Mouse (Mus musculus): Measurements from ENCODE around the gene Ubald2. TPM values are rescaled to one million over a fixed set of nuclear protein-coding genes. Genes with fewer than 3 reads are reported as not detected.
A peak's percentile ranks its signal among the peaks of the same experiment; 100 is the strongest.

The Ubald2 gene
- polyA plus RNA-seq (2015; fragmentation: Nextera tagmentation; extraction: Ambion mirVana), result 37.2 and 41.7 TPM in 2 replicates

DNA sequence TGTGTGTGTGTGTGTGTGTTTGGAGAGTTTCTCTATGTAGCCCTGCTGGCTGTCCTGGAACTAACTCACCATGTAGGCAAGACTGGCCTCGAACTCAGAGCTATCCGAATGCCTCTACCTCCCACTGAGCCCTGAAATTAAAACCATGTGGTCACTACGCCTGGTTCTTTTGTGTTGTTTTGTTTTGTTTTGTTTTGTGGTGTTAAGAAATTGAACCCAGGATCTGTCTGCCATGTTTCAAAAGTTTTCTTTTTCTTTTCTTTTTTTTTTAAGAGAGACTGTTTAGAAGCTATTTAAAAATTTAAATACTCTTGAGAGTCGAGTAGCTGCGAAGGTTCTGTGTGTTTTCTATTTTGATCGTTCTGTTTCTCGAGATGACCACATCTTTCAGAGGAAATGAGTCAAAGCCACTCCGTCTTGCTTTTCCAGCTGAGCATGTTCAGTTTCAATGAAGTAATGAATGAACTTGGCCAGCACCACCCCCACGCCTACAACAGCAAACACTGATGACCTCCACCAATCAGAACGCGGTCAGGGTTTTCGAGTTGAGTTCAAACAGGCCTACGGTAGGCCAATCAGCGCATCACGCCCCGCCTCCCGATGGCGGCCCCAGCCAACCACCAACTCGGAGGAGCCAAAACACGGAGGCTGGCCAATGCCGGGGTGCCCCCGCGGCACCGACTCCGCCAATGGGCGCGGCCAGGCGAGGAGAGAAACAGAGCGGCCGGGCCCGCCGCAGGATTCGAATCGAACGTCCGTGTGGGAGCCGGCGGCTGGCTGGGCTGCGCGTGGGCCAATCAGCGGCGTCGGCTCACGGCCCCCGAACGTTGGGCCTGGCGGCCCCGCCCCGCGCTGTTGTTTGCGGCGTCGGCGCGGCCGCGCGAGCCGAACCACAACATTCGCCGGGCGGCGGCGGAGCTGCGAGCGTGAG, at the start of gene Ubald2:
Gene Ubald2 (plus strand): TSS at position 739 of the 931 bp plus-strand sequence.
- Histone ChIP-seq H3K27ac (peak within 1 kb of the TSS; percentile 94), H3K4me1 (peaks cover 54% of the 10 kb centered on the region), H3K27me3 (0 out of 2 replicates have a peak, but pooled peaks cover 3% of the 10 kb centered on the region), H3K9me3 (no peaks in the 10 kb centered on the region), H3K4me2 (peak within 1 kb of the TSS; percentile 74), H3K36me3 (peaks cover 14% of the 10 kb centered on the region), H3K4me3 (peak within 1 kb of the TSS; percentile 82), H3K9ac (peak within 1 kb of the TSS; percentile 83)
- 2% methylated on average over 60 of the region's 66 CpGs for WGBS
- peak; percentile 97 for ATAC-seq (ENCODE audit: borderline replicate concordance, extremely low read depth, low FRiP score, low TSS enrichment)

GRCm38 (mm10) chr11:116384171-116384570, 49.7 kb upstream of the Ubald2 start:
- H3K9ac ChIP-seq, result no peak overlapping the region
- H3K4me3 ChIP-seq, result no peak overlapping the region
- peaks cover 13% of the 10 kb centered on the region for H3K4me1 ChIP-seq
- 80% methylated on average over 11 of the region's 11 CpGs for WGBS
- no peaks in the 10 kb centered on the region for H3K9me3 ChIP-seq
- no peak overlapping the region for H3K27ac ChIP-seq
- H3K36me3 ChIP-seq, result no peaks in the 10 kb centered on the region
- H3K4me2 ChIP-seq, result no peak overlapping the region
- ATAC-seq (ENCODE audit: borderline replicate concordance, extremely low read depth, low FRiP score, low TSS enrichment), result no peak
- no peaks in the 10 kb centered on the region for H3K27me3 ChIP-seq

DNA sequence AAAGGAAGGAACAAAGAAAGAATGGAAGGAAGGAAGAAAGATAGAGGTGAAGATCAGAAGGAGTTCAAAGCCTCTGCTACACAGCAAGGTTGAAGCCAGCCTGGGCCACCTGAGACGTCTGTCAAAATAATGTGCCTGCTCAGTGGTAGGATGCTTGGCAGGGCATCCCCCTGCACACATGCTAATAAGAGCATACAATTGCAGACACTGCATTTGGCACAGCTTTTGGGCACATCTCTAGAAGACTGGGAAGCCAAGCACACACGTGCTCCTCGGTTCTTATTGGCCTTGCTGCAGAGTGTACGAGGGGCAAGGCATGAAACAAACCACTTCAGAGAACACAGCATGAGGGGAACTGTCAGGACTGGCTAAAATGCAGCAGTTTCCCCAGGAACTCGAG, 47.9 kb upstream of the Ubald2 start:
- ATAC-seq (ENCODE audit: borderline replicate concordance, extremely low read depth, low FRiP score, low TSS enrichment), result no peak
- H3K36me3 ChIP-seq, result no peaks in the 10 kb centered on the region
- no peak overlapping the region for H3K4me3 ChIP-seq
- H3K4me2 ChIP-seq, result no peak overlapping the region
- peaks cover 13% of the 10 kb centered on the region for H3K4me1 ChIP-seq
- H3K27me3 ChIP-seq, result no peaks in the 10 kb centered on the region
- no peak overlapping the region for H3K27ac ChIP-seq
- H3K9ac ChIP-seq, result no peak overlapping the region
- 43% methylated on average over 5 of the region's 5 CpGs for WGBS
- H3K9me3 ChIP-seq, result no peaks in the 10 kb centered on the region

GRCm38 (mm10) chr11:116387086-116388071, 46.5 kb upstream of the Ubald2 start:
- WGBS, result 16% methylated on average over 16 of the region's 16 CpGs
- peak overlapping the region; percentile 13; the same call in 1 of the 2 replicates for H3K4me3 ChIP-seq
- peak; percentile 78 for ATAC-seq (ENCODE audit: borderline replicate concordance, extremely low read depth, low FRiP score, low TSS enrichment)

DNA sequence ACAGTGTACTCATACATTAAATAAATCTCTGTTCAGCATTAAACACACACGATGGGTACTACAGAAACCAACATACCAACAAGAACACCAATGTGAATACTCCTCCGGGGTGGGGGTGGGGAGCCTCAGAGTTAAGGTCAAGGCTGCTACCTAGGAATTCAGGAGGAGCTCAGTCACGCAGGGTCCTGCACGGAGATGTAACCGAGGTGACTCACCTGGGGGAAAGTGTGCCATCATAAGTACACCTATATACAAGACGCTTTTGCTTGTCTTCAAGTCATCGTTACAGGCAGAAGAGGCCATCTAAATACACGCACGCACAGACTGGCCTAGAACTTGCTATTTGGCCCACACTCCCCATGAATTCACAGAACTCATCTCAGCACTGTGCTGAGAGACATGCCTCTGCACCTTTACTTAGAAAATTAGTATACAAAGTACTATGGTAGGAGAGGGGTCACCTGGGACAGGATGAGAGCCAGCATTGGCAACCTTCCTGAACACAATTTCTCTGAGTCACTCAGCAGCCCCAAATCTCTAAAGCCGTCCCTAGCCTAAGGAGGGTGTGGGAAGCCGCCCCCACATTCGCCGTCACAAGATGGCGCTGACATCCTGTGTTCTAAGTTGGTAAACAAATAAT, 44.9 kb upstream of the Ubald2 start:
- WGBS, result 66% methylated on average over 14 of the region's 14 CpGs
- peak; percentile 52; the same call in 1 of the 2 replicates for ATAC-seq (ENCODE audit: borderline replicate concordance, extremely low read depth, low FRiP score, low TSS enrichment)
- Histone ChIP-seq H3K4me2 (peak overlapping the region; percentile 2; the same call in 1 of the 2 replicates), H3K4me1 (peaks cover 13% of the 10 kb centered on the region), H3K27me3 (no peaks in the 10 kb centered on the region), H3K4me3 (0 out of 2 replicates have a peak overlapping the region, but pooled peaks have one; percentile 2), H3K9me3 (no peaks in the 10 kb centered on the region), H3K9ac (no peak overlapping the region), H3K36me3 (no peaks in the 10 kb centered on the region), H3K27ac (peak overlapping the region; percentile 40)

More at GRCm38 (mm10) chr11:116387086-116388071, 46.5 kb upstream of the Ubald2 start:
- H3K27ac ChIP-seq, result peak overlapping the region; percentile 38
- H3K9ac ChIP-seq, result peak overlapping the region; percentile 8; the same call in 1 of the 2 replicates
- no peaks in the 10 kb centered on the region for H3K36me3 ChIP-seq
- H3K9me3 ChIP-seq, result no peaks in the 10 kb centered on the region
- H3K4me2 ChIP-seq, result peak overlapping the region; percentile 37
- peaks cover 13% of the 10 kb centered on the region for H3K4me1 ChIP-seq
- no peaks in the 10 kb centered on the region for H3K27me3 ChIP-seq

DNA sequence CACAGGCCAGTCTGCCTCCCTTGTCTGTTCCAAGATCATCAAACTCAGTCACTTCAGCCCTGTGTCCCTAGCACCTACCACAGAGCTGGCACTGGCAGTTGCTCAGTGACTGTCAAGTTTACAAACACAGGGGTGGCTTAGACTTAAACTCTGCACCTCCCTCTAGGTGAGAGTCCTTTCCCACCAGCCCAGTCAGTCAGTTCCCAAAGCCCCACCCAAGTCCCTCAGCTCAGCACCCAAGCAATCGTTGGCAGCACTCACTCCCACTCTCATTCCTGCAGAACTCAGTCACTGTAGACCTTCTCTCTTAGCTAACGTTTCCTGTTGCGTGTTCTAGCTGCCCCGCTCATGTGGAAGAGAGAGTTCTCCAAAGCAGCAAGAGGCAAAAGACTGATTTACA, 39.1 kb upstream of the Ubald2 start:
- WGBS, result 76% methylated on average over 4 of the region's 4 CpGs
- H3K36me3 ChIP-seq, result no peaks in the 10 kb centered on the region
- 0 out of 2 replicates have a peak overlapping the region, but pooled peaks have one; percentile 19 for H3K27ac ChIP-seq
- H3K4me3 ChIP-seq, result no peak overlapping the region
- H3K4me2 ChIP-seq, result no peak overlapping the region
- H3K27me3 ChIP-seq, result no peaks in the 10 kb centered on the region
- ATAC-seq (ENCODE audit: borderline replicate concordance, extremely low read depth, low FRiP score, low TSS enrichment), result no peak
- H3K9ac ChIP-seq, result no peak overlapping the region
- H3K9me3 ChIP-seq, result no peaks in the 10 kb centered on the region
- H3K4me1 ChIP-seq, result peaks cover 11% of the 10 kb centered on the region; the same call in 1 of the 2 replicates

GRCm38 (mm10) chr11:116396276-116396933, 37.5 kb upstream of the Ubald2 start:
- Histone ChIP-seq H3K36me3 (no peaks in the 10 kb centered on the region), H3K9ac (no peak overlapping the region), H3K27ac (peak overlapping the region; percentile 22; the same call in 1 of the 2 replicates), H3K9me3 (no peaks in the 10 kb centered on the region), H3K4me2 (no peak overlapping the region), H3K4me3 (no peak overlapping the region), H3K27me3 (no peaks in the 10 kb centered on the region), H3K4me1 (peaks cover 11% of the 10 kb centered on the region; the same call in 1 of the 2 replicates)
- no peak for ATAC-seq (ENCODE audit: borderline replicate concordance, extremely low read depth, low FRiP score, low TSS enrichment)
- WGBS, result 60% methylated on average over 11 of the region's 11 CpGs

- Histone ChIP-seq H3K27me3 (no peaks in the 10 kb centered on the region), H3K9ac (no peak overlapping the region), H3K27ac (no peak overlapping the region), H3K4me2 (no peak overlapping the region), H3K4me1 (peaks cover 11% of the 10 kb centered on the region; the same call in 1 of the 2 replicates), H3K9me3 (no peaks in the 10 kb centered on the region), H3K36me3 (no peaks in the 10 kb centered on the region), H3K4me3 (no peak overlapping the region)
- peak; percentile 14; the same call in 1 of the 2 replicates for ATAC-seq (ENCODE audit: borderline replicate concordance, extremely low read depth, low FRiP score, low TSS enrichment)
- WGBS, result 84% methylated on average over 3 of the region's 3 CpGs
Measured at GRCm38 (mm10) chr11:116396934-116397330, 37.0 kb upstream of the Ubald2 start.

DNA sequence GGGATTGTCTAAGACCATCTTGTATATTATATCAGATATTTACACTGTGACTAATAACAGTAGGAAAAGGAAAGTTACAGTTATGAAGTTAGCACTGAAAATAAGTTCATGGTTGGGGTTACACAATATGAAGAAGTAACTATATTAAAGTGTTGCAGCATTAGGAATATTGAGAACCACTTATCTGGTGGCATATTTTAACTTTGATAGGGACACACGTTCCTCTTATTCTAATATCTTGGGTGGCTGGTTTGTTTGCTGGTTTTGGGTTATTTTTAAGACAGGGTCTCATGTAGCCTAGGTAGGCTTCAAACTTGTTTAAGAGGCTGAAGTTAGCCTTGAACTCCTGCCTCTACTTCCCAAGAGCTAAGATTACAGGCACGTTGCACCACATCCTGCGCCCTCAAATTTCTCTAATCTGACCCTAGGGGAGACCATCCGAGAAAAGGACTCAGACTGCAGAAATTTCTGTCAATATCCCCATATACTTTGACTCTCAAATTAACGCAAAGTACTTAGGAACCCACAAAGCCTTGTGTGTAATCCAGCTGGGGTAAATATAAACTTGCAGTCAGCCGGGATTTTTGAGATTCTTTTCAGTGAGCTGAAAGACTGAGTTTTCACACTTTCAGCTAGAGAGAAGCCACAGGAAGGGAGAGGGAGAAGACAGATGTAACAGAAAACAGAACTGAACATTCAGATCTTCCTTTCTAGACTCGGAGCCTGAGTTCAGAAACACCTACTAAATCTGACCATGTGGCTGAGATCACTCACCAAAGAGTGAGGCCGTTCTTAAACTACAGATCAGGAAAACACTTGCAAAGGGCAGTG, 36.2 kb upstream of the Ubald2 start:
- WGBS, result 46% methylated on average over 8 of the region's 8 CpGs
- Histone ChIP-seq H3K4me2 (no peak overlapping the region), H3K4me3 (no peak overlapping the region), H3K4me1 (peaks cover 11% of the 10 kb centered on the region; the same call in 1 of the 2 replicates), H3K9me3 (no peaks in the 10 kb centered on the region), H3K27ac (no peak overlapping the region), H3K27me3 (no peaks in the 10 kb centered on the region), H3K36me3 (no peaks in the 10 kb centered on the region), H3K9ac (no peak overlapping the region)
- ATAC-seq (ENCODE audit: borderline replicate concordance, extremely low read depth, low FRiP score, low TSS enrichment), result no peak

- Histone ChIP-seq H3K27me3 (no peaks in the 10 kb centered on the region), H3K4me2 (no peak overlapping the region), H3K4me3 (no peak overlapping the region), H3K9me3 (no peaks in the 10 kb centered on the region), H3K4me1 (peaks cover 11% of the 10 kb centered on the region; the same call in 1 of the 2 replicates), H3K36me3 (0 out of 2 replicates have a peak, but pooled peaks cover 2% of the 10 kb centered on the region), H3K27ac (no peak overlapping the region), H3K9ac (no peak overlapping the region)
- WGBS, result 79% methylated on average over 11 of the region's 11 CpGs
- no peak for ATAC-seq (ENCODE audit: borderline replicate concordance, extremely low read depth, low FRiP score, low TSS enrichment)
Measured at GRCm38 (mm10) chr11:116398348-116398677, 35.6 kb upstream of the Ubald2 start.
